Mouse (Mus musculus) cerebellum, adult 2 months (tissue): ENCODE data around the gene Gpr34. TPM values are rescaled to one million over a fixed set of nuclear protein-coding genes. Genes with fewer than 3 reads are reported as not detected.

Source experiments
- DNase-seq, 2 experiments: peaks; one replicate each; pipeline ENCODE4 v3.0.0; 2021
- H3K27ac ChIP-seq: fragments of 200-500 bp; 2 replicates; pipeline ENCODE4 v1.5.1; 2012; ENCODE audit warnings: low read length, control low read depth, inconsistent platforms; ENCODE audit not compliant: insufficient read depth
- H3K27me3 ChIP-seq: fragments of 200-500 bp; 2 replicates; pipeline ENCODE4 v1.6.1; 2012; ENCODE audit warnings: inconsistent platforms, mild to moderate bottlenecking, low read length, moderate library complexity; ENCODE audit not compliant: control insufficient read depth, insufficient read depth
- H3K4me1 ChIP-seq: fragments of 200-500 bp; 2 replicates; pipeline ENCODE4 v1.6.1; 2011; ENCODE audit warnings: low read length; ENCODE audit not compliant: control insufficient read depth, insufficient read depth
- H3K4me3 ChIP-seq: fragments of 200-500 bp; replicated peaks from 2 replicates; pipeline ENCODE3; 2011; ENCODE audit warnings: mild to moderate bottlenecking, low read depth, low read length, control low read depth; ENCODE audit not compliant: insufficient read depth
- CTCF ChIP-seq: fragments of 200-500 bp; IDR thresholded peaks from 2 replicates; pipeline ENCODE4 v1.5.1; 2011; ENCODE audit warnings: low read depth, mild to moderate bottlenecking, control low read depth, low read length, moderate library complexity, borderline replicate concordance; ENCODE audit not compliant: insufficient read depth
- POLR2A ChIP-seq: fragments of 200-500 bp; IDR thresholded peaks from 2 replicates; pipeline ENCODE4 v1.6.1; 2011; ENCODE audit warnings: low read length, control low read depth, borderline replicate concordance; ENCODE audit not compliant: insufficient read depth
- WGBS: fragments of 180-500 bp; shearing (Covaris S2); methylation state at CpG from one replicate; pipeline ENCODE4 v1.1.7; 2018; 5-methylcytosine and 5-hydroxymethylcytosine counted together
- polyA plus RNA-seq: library from polyadenylated mRNA; depleted of rRNA; stranded (reverse); fragments of >200 nt; gene quantifications from 2 replicates; pipeline ENCODE4 v1.2.3, GENCODE M21; 2012; rRNA removed

The Gpr34 gene
- polyA plus RNA-seq, result 2.7 and 3.1 TPM in 2 replicates

DNA sequence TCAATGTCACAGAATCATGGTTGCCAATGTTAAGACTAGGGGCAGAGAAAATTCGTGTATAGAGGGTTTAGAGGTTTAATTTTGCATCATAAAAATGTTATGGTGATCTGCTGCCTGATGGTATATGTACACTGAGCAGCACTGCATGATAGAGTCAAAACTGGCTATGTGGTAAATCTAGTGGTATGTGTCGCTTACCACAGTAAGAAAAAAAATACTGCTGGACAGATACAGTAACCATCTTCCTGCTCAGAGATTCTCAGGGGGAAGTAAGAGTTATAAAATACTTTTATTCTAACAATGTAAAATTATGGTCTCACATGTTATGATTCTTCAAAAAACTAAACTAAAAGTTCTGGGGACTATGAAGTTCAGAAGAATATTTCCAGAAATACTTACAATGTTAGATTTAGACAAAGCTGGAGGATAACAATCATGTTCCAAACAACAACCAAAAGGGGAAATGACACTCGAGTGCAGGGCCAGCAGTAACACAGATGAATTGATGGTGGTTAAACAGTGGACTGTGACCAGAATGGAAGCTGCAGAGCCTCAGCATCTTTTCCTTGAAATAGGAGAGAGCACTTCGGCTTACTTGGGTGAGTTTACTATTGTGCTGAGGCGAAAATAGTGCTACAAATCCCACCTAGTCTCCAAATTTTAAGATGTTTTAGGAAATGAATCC, at the start of gene Gpr34:
Gene Gpr34 (plus strand): TSS at position 491 of the 685 bp plus-strand sequence.
- TF ChIP-seq CTCF, result no peak
- no peak for TF ChIP-seq POLR2A
- Histone ChIP-seq H3K4me3 (no peak within 1 kb of the TSS), H3K4me1 (no peaks in the 10 kb centered on the region), H3K27me3 (no peaks in the 10 kb centered on the region), H3K27ac (no peak within 1 kb of the TSS)
- WGBS, result 79% methylated on average over 5 of the region's 5 CpGs
- DNase-seq, result no peak

- WGBS, result 90% methylated on average over 2 of the region's 2 CpGs
- TF ChIP-seq CTCF, result no peak
- no peak for TF ChIP-seq POLR2A
- Histone ChIP-seq H3K4me3 (no peak overlapping the region), H3K27ac (no peak overlapping the region), H3K27me3 (no peaks in the 10 kb centered on the region), H3K4me1 (peaks cover 3% of the 10 kb centered on the region; the same call in 1 of the 2 replicates)
- no peak for DNase-seq
These were observed 32.5 kb upstream of the Gpr34 start for GRCm38 (mm10) chrX:13599373-13599772.

- no peak overlapping the region for H3K4me3 ChIP-seq
- DNase-seq, result no peak
- H3K27me3 ChIP-seq, result no peaks in the 10 kb centered on the region
- no peak for TF ChIP-seq POLR2A
- WGBS, result 79% methylated on average over 1 of the region's 1 CpGs
- peaks cover 3% of the 10 kb centered on the region; the same call in 1 of the 2 replicates for H3K4me1 ChIP-seq
- no peak overlapping the region for H3K27ac ChIP-seq
These were observed 31.9 kb upstream of the Gpr34 start for GRCm38 (mm10) chrX:13599966-13600365.

- H3K4me3 ChIP-seq, result no peak overlapping the region
- no peak for DNase-seq
- H3K27ac ChIP-seq, result no peak overlapping the region
- no peaks in the 10 kb centered on the region for H3K4me1 ChIP-seq
- no peak for TF ChIP-seq CTCF
- H3K27me3 ChIP-seq, result no peaks in the 10 kb centered on the region
- WGBS, result 67% methylated on average over 3 of the region's 3 CpGs
These were observed 25.1 kb upstream of the Gpr34 start for GRCm38 (mm10) chrX:13606741-13607140.

DNA sequence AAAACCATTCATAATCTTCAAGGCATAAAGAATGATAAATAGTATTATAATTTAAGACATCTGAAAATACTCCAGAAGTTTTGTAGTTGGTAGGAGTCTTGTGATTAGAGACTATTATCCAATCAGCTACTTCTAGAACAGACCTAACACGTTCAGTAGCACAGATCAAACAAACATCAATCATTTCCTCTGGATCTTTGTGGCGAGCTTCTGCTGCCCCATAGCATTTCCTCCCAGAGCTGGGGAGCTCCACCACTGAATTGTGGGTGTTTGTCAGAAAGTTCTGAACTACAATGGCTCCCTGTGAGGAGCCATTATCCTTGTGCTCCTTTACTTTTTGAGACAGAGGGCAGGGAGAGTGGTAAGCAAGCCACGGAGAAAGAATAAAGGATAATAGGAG, 24.1 kb upstream of the Gpr34 start:
- TF ChIP-seq POLR2A (no peak), CTCF (no peak)
- no peak overlapping the region for H3K27ac ChIP-seq
- no peak for DNase-seq
- WGBS, result 58% methylated on average over 3 of the region's 3 CpGs
- no peaks in the 10 kb centered on the region for H3K4me1 ChIP-seq
- H3K27me3 ChIP-seq, result no peaks in the 10 kb centered on the region
- no peak overlapping the region for H3K4me3 ChIP-seq

- 98% methylated on average over 5 of the region's 5 CpGs for WGBS
- Histone ChIP-seq H3K4me3 (no peak overlapping the region), H3K27me3 (no peaks in the 10 kb centered on the region), H3K27ac (no peak overlapping the region), H3K4me1 (no peaks in the 10 kb centered on the region)
- TF ChIP-seq POLR2A (no peak), CTCF (no peak)
- no peak for DNase-seq
These were observed 20.8 kb upstream of the Gpr34 start for GRCm38 (mm10) chrX:13611114-13611513.

DNA sequence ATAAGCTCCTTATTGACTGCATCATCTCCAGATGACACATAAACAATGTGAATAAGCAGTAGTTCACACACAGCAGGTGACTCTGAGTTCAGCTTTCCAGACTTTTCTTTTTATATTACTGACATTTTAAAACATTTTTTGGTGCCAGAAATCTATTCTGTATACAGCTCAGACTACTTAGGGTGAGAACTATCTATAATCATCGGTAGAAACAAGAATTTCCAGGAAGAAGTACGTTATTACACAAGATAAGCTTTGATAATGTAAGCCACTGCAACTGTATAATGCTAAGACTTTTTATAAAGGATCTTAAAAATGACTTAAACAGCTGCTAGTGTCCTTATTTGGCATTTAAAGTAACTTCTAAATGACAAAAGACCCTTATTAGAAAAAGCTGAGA, 19.8 kb upstream of the Gpr34 start:
- Histone ChIP-seq H3K27ac (no peak overlapping the region), H3K4me3 (no peak overlapping the region), H3K27me3 (no peaks in the 10 kb centered on the region), H3K4me1 (no peaks in the 10 kb centered on the region)
- no peak for TF ChIP-seq POLR2A
- no peak for TF ChIP-seq CTCF
- WGBS, result 81% methylated on average over 2 of the region's 2 CpGs
- DNase-seq, result no peak

- 85% methylated on average over 1 of the region's 1 CpGs for WGBS
- Histone ChIP-seq H3K27me3 (no peaks in the 10 kb centered on the region), H3K27ac (no peak overlapping the region), H3K4me1 (no peaks in the 10 kb centered on the region), H3K4me3 (no peak overlapping the region)
- TF ChIP-seq CTCF, result no peak
- no peak for TF ChIP-seq POLR2A
- DNase-seq, result no peak
These were observed 15.2 kb upstream of the Gpr34 start for GRCm38 (mm10) chrX:13616726-13617125.
